Mouse (Mus musculus): ENCODE data around the gene Nxph4. TPM values are rescaled to one million over a fixed set of nuclear protein-coding genes. Genes with fewer than 3 reads are reported as not detected.
A peak's percentile ranks its signal among the peaks of the same experiment; 100 is the strongest.

Gene Nxph4
- polyA plus RNA-seq, 1 experiment from 2014 or later = 1.2 TPM

DNA sequence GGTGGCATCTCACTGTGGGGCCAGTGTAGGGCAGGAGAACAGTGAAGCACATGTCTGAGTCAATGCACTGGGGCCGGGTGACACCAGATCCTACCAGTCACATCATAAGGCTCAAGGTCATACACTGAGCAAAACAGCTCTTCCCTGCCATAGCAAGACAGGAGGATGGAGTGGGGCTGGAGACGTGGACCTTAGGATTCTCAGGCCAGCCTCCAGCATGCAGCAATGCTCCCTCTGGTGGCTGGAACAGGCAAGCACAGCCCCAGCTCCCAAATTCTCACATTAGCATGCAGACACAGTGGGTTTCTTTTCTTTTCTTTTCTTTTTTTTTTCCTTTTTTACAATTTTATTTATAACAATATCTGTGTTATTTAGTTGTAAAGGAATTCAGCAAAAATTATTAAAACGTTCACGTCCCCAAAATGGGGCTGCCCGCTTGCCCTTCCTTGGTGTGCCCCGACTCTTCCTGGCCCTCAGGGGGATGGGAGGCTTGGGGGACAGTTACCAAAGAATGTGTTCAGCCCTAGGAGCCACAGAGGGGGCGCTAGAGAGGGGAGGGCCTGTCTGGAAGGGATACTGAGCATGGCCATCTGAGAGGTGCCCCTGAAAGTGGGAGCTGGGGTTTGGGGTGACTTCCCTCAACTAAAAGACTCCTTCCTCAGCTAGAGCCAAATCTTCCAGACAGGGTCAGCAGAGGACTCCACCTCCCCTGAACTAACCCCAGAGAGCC lies 3.7 kb upstream of the Nxph4 start:
- DNase-seq (ENCODE audit: low spot score) (peak; percentile 83), ATAC-seq (ENCODE audit: insufficient number of reproducible peaks, low FRiP score, low TSS enrichment, low read depth) (peak; percentile 11; the same call in 1 of the 2 replicates)
- H3K4me1 ChIP-seq (ENCODE audit: control insufficient read depth, insufficient read depth, low read length) = peaks cover 12% of the 10 kb centered on the region
- WGBS = 25% methylated on average over 7 of the region's 7 CpGs
- no peak overlapping the region for H3K4me3 ChIP-seq (ENCODE audit: low read depth, low read length)
- no peak overlapping the region for H3K9ac ChIP-seq (ENCODE audit: low read length)
- peaks cover 36% of the 10 kb centered on the region for H3K27me3 ChIP-seq (ENCODE audit: control insufficient read depth, insufficient read depth, low read length)
- H3K9me3 ChIP-seq (ENCODE audit: control insufficient read depth, low read length) = no peaks in the 10 kb centered on the region
- no peak overlapping the region for H3K27ac ChIP-seq (replicated peaks; ENCODE audit: low read depth, low read length)
- H3K4me2 ChIP-seq (ENCODE audit: low read depth, severe bottlenecking) = no peak overlapping the region
- peaks cover 14% of the 10 kb centered on the region for H3K36me3 ChIP-seq (ENCODE audit: control insufficient read depth, insufficient read depth, low read length)

DNA sequence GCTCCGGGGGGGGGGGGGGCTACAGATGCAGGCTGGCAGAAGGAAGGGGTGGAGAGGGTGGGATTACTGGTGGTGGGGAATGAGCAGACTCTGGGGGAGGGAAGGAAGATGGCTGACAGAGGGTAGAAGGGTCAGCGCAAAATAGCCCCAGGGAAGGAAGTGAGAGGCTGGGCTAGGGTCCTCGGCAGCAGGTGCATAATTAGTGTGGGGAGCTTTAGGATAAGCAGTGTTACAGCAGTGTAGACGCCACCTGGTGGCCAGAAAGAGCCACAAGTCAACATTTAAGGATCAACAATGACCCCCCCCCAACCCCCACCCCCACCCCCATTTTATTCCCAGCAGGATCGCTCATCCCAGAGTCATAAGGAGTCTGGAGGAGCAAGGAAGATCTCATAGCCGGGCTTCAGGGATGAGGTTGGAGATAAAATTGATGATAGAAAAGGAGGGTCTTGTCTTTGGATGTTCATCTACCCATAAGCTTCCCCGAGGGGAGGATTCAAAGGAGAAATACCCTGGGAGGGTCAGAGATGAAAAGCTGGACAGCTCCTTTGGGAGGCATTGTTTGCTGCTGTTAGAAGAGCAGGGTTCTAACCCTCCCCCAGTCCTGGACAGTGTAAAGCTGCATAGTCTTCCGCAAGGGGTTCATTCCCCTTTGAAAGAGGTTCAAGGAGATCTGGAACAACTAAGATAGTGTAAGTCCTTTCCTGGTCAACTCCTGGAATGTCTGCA lies 2.4 kb upstream of the Nxph4 start:
- Histone ChIP-seq H3K27ac (replicated peaks; ENCODE audit: low read depth, low read length) (no peak overlapping the region), H3K4me1 (ENCODE audit: control insufficient read depth, insufficient read depth, low read length) (peaks cover 20% of the 10 kb centered on the region), H3K4me3 (ENCODE audit: low read depth, low read length) (no peak overlapping the region), H3K27me3 (ENCODE audit: control insufficient read depth, insufficient read depth, low read length) (peaks cover 48% of the 10 kb centered on the region), H3K36me3 (ENCODE audit: control insufficient read depth, insufficient read depth, low read length) (peaks cover 9% of the 10 kb centered on the region; the same call in 1 of the 2 replicates), H3K9me3 (ENCODE audit: control insufficient read depth, low read length) (no peaks in the 10 kb centered on the region), H3K9ac (ENCODE audit: low read length) (no peak overlapping the region), H3K4me2 (ENCODE audit: low read depth, severe bottlenecking) (no peak overlapping the region)
- ATAC-seq (ENCODE audit: insufficient number of reproducible peaks, low FRiP score, low TSS enrichment, low read depth) (no peak; the same call in 1 of the 2 replicates), DNase-seq (ENCODE audit: low spot score) (peak; percentile 57)
- WGBS = 16% methylated on average over 8 of the region's 8 CpGs

DNA sequence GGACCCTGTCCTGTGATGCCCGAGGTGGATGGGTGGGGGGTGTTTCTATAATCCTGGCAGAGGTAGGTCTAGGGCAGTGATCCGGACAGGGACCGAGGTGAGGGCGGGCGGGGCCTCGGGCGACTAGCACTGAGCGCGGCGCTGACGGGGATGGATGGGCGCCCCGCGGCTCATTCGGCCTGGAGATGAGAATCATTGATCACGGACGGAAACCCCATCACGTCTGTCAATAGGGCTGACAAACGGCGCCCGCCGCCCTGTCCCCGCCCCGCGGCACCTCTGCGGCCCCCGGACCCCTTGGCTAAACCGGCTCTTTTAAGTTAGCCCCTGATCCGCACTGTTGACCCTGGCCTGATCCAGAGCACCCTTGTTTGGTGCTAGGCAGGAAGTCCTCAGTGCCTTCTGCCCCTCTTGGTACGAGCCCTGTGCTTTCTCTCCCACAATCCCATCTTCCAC lies 598 bp upstream of the Nxph4 start:
- peaks cover 30% of the 10 kb centered on the region for H3K4me1 ChIP-seq (ENCODE audit: control insufficient read depth, insufficient read depth, low read length)
- under 1% methylated on average over 25 of the region's 30 CpGs for WGBS
- no peaks in the 10 kb centered on the region for H3K36me3 ChIP-seq (ENCODE audit: control insufficient read depth, insufficient read depth, low read length)
- H3K27me3 ChIP-seq (ENCODE audit: control insufficient read depth, insufficient read depth, low read length) = peaks cover 66% of the 10 kb centered on the region
- H3K9ac ChIP-seq (ENCODE audit: low read length) = no peak overlapping the region
- H3K9me3 ChIP-seq (ENCODE audit: control insufficient read depth, low read length) = no peaks in the 10 kb centered on the region
- DNase-seq (ENCODE audit: low spot score) = no peak
- ATAC-seq (ENCODE audit: insufficient number of reproducible peaks, low FRiP score, low TSS enrichment, low read depth) = no peak
- peak overlapping the region; percentile 74 for H3K4me2 ChIP-seq (ENCODE audit: low read depth, severe bottlenecking)
- H3K27ac ChIP-seq (replicated peaks; ENCODE audit: low read depth, low read length) = no peak overlapping the region
- peak overlapping the region; percentile 34 for H3K4me3 ChIP-seq (ENCODE audit: low read depth, low read length)

DNA sequence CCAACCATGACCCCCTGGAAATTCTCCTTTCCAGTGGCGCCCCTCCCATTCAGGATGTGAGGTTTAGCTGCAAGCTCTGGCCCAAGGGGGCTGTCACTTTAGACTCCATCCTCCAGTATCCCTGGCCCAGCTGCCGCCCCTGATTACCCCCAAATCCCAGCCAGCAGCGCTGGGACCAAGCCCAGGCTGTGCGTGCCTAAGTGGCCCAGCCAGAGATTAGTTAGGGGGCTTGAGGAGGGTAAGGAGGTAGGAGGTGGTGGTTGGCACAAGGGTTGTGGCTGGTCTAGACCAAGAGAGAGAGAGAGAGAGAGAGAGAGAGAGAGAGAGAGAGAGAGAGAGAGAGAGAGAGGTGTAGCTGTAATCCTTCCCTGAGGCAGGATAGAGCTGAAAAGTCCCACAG lies 2.8 kb downstream of the Nxph4 start:
- Histone ChIP-seq H3K27me3 (ENCODE audit: control insufficient read depth, insufficient read depth, low read length) (peaks cover 100% of the 10 kb centered on the region), H3K9ac (ENCODE audit: low read length) (no peak overlapping the region), H3K4me1 (ENCODE audit: control insufficient read depth, insufficient read depth, low read length) (peaks cover 41% of the 10 kb centered on the region)

DNA sequence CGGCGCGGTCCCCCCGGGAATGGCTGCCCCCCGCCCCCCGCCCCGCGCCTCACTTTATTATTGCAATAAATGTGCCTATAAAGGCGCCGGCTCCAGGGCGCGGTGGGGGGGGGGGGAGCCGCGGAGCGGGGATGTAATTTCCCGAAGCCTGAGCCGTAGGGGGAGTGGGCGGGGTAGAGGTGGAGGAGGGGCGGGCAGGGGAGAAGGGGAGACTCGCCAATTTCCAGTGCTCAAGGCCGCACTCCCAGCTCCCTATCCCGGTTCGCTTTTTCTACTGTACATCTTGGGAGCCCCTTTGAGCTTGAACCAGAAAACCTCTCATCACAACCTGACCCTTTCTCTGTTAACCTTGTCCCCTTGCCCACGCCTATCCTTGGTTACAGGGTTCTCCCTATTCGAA lies 3.4 kb downstream of the Nxph4 start:
- peak overlapping the region; percentile 49 for H3K4me2 ChIP-seq (ENCODE audit: low read depth, severe bottlenecking)
- no peaks in the 10 kb centered on the region for H3K36me3 ChIP-seq (ENCODE audit: control insufficient read depth, insufficient read depth, low read length)
- under 1% methylated on average over 15 of the region's 25 CpGs for WGBS
- peak overlapping the region; percentile 12 for H3K4me3 ChIP-seq (ENCODE audit: low read depth, low read length)
- no peaks in the 10 kb centered on the region for H3K9me3 ChIP-seq (ENCODE audit: control insufficient read depth, low read length)
- H3K27me3 ChIP-seq (ENCODE audit: control insufficient read depth, insufficient read depth, low read length) = peaks cover 100% of the 10 kb centered on the region
- DNase-seq (ENCODE audit: low spot score) (no peak), ATAC-seq (ENCODE audit: insufficient number of reproducible peaks, low FRiP score, low TSS enrichment, low read depth) (no peak)
- peak overlapping the region; percentile 19; the same call in 1 of the 2 replicates for H3K9ac ChIP-seq (ENCODE audit: low read length)
- no peak overlapping the region for H3K27ac ChIP-seq (replicated peaks; ENCODE audit: low read depth, low read length)
- H3K4me1 ChIP-seq (ENCODE audit: control insufficient read depth, insufficient read depth, low read length) = peaks cover 47% of the 10 kb centered on the region

More for the DNA sequence above, 2.8 kb downstream of the Nxph4 start:
- DNase-seq (ENCODE audit: low spot score) (no peak), ATAC-seq (ENCODE audit: insufficient number of reproducible peaks, low FRiP score, low TSS enrichment, low read depth) (no peak)
- no peak overlapping the region for H3K4me3 ChIP-seq (ENCODE audit: low read depth, low read length)
- no peaks in the 10 kb centered on the region for H3K36me3 ChIP-seq (ENCODE audit: control insufficient read depth, insufficient read depth, low read length)
- 0% methylated on average over 4 of the region's 4 CpGs for WGBS
- H3K9me3 ChIP-seq (ENCODE audit: control insufficient read depth, low read length) = no peaks in the 10 kb centered on the region
- peak overlapping the region; percentile 49; the same call in 1 of the 2 replicates for H3K4me2 ChIP-seq (ENCODE audit: low read depth, severe bottlenecking)
- no peak overlapping the region for H3K27ac ChIP-seq (replicated peaks; ENCODE audit: low read depth, low read length)

DNA sequence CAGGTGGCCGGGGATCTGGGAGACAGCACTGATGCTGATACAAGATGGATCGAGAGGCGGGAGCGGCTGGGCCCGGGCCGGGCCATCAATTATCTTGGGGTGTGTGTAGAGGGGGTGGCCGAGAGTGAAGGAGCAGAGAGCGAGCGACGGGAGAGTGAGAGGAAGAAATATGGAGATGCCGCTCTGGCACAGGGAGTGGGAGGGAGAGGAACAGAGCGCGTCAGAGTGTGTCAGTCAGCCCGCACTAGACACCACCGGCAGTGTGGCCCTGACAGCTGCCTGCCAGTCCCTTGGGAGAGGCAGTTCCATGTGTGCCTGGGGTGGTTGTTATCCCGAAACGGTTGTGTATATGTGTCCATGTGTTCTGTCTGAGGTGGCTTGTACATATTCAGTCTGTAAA lies 6.9 kb downstream of the Nxph4 start:
- ATAC-seq (ENCODE audit: insufficient number of reproducible peaks, low FRiP score, low TSS enrichment, low read depth) = no peak
- no peak overlapping the region for H3K4me3 ChIP-seq (ENCODE audit: low read depth, low read length)
- no peak overlapping the region for H3K27ac ChIP-seq (replicated peaks; ENCODE audit: low read depth, low read length)
- no peaks in the 10 kb centered on the region for H3K9me3 ChIP-seq (ENCODE audit: control insufficient read depth, low read length)
- WGBS = 3% methylated on average over 17 of the region's 17 CpGs
- H3K36me3 ChIP-seq (ENCODE audit: control insufficient read depth, insufficient read depth, low read length) = no peaks in the 10 kb centered on the region
- no peak overlapping the region for H3K4me2 ChIP-seq (ENCODE audit: low read depth, severe bottlenecking)
- H3K9ac ChIP-seq (ENCODE audit: low read length) = no peak overlapping the region
- DNase-seq (ENCODE audit: low spot score) = peak; percentile 37
- peaks cover 81% of the 10 kb centered on the region for H3K27me3 ChIP-seq (ENCODE audit: control insufficient read depth, insufficient read depth, low read length)
- peaks cover 49% of the 10 kb centered on the region for H3K4me1 ChIP-seq (ENCODE audit: control insufficient read depth, insufficient read depth, low read length)

DNA sequence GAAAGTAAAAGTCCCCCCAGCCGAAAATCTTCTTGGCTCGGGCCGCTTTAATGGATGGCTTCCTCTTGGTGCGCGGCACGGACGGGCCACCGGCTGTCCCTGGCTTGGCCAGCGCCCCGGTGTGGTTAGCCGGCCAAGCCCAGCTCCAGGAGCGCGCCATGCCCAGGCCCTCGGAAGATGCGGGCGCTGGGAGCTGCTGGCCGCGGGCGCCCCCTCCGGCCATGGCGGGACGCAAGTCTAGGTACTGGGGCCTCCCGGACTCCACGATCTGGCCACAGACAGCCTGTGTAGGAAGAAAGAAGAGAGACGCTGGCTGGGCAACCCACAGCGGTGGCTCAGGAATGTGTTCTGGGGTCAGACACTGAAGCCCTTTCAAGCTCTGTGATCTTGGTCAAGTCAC lies 7.7 kb downstream of the Nxph4 start:
- peaks cover 47% of the 10 kb centered on the region for H3K4me1 ChIP-seq (ENCODE audit: control insufficient read depth, insufficient read depth, low read length)
- H3K4me2 ChIP-seq (ENCODE audit: low read depth, severe bottlenecking) = peak overlapping the region; percentile 37
- H3K4me3 ChIP-seq (ENCODE audit: low read depth, low read length) = peak overlapping the region; percentile 22
- no peak overlapping the region for H3K27ac ChIP-seq (replicated peaks; ENCODE audit: low read depth, low read length)
- no peaks in the 10 kb centered on the region for H3K9me3 ChIP-seq (ENCODE audit: control insufficient read depth, low read length)
- WGBS = under 1% methylated on average over 26 of the region's 26 CpGs
- H3K27me3 ChIP-seq (ENCODE audit: control insufficient read depth, insufficient read depth, low read length) = peaks cover 73% of the 10 kb centered on the region
- DNase-seq (ENCODE audit: low spot score) (peak; percentile 75), ATAC-seq (ENCODE audit: insufficient number of reproducible peaks, low FRiP score, low TSS enrichment, low read depth) (no peak)
- H3K36me3 ChIP-seq (ENCODE audit: control insufficient read depth, insufficient read depth, low read length) = no peaks in the 10 kb centered on the region
- H3K9ac ChIP-seq (ENCODE audit: low read length) = no peak overlapping the region

DNA sequence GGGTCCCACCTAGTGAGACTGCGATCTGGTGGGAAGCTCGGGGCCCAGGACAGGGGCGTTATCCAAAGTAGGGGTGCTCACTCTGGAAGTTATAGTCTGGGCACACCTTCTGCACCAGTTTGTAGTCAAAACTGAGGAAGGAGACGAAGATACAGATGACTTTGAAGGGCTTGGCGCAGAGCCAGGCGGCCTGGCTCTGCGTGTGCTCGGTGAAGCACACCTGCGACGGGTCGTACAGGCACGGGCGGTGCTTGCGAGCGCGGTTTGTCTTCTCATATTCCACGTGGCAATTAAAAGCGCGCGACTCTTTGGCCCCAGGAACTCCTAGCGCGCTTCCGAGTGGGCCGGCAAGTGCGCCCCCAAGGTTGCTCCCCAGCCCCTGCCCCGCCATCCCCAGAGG lies 8.3 kb downstream of the Nxph4 start:
- H3K27ac ChIP-seq (replicated peaks; ENCODE audit: low read depth, low read length) = no peak overlapping the region
- peaks cover 67% of the 10 kb centered on the region for H3K27me3 ChIP-seq (ENCODE audit: control insufficient read depth, insufficient read depth, low read length)
- WGBS = 2% methylated on average over 26 of the region's 26 CpGs
- H3K4me1 ChIP-seq (ENCODE audit: control insufficient read depth, insufficient read depth, low read length) = peaks cover 48% of the 10 kb centered on the region
- H3K4me3 ChIP-seq (ENCODE audit: low read depth, low read length) = peak overlapping the region; percentile 22
- DNase-seq (ENCODE audit: low spot score) (peak; percentile 40), ATAC-seq (ENCODE audit: insufficient number of reproducible peaks, low FRiP score, low TSS enrichment, low read depth) (no peak)
- peak overlapping the region; percentile 37; the same call in 1 of the 2 replicates for H3K4me2 ChIP-seq (ENCODE audit: low read depth, severe bottlenecking)
- no peaks in the 10 kb centered on the region for H3K36me3 ChIP-seq (ENCODE audit: control insufficient read depth, insufficient read depth, low read length)
- no peaks in the 10 kb centered on the region for H3K9me3 ChIP-seq (ENCODE audit: control insufficient read depth, low read length)
- H3K9ac ChIP-seq (ENCODE audit: low read length) = no peak overlapping the region
